Mouse (Mus musculus) erythroblast, embryonic 14.5 days (primary cell): ENCODE results near the gene Gm49354. TPM values are rescaled to one million over a fixed set of nuclear protein-coding genes. Genes with fewer than 3 reads are reported as not detected.
A peak's percentile ranks its signal among the peaks of the same experiment; 100 is the strongest.
"Not testable (repeated sequence)": the region's sequence is repeated elsewhere in the genome, so short reads cannot be mapped to it uniquely, and the experiment has no call there.

Experiments
- H3K27me3 ChIP-seq: 2 replicates; pipeline ENCODE4 v1.6.1; 2012; ENCODE audit warnings: inconsistent platforms; ENCODE audit not compliant: control insufficient read depth
- H3K36me3 ChIP-seq: 2 replicates; pipeline ENCODE4 v1.6.1; 2012; ENCODE audit warnings: mild to moderate bottlenecking, inconsistent platforms; ENCODE audit not compliant: control insufficient read depth
- H3K4me1 ChIP-seq: 2 replicates; pipeline ENCODE4 v1.6.1; 2012; ENCODE audit warnings: inconsistent platforms; ENCODE audit not compliant: control insufficient read depth
- H3K4me3 ChIP-seq: replicated peaks from 2 replicates; pipeline ENCODE3; 2012; ENCODE audit warnings: moderate library complexity, mild to moderate bottlenecking, inconsistent platforms
- H3K9me3 ChIP-seq: 2 replicates; pipeline ENCODE4 v1.6.1; 2012; ENCODE audit warnings: low read length, inconsistent platforms, mixed read lengths; ENCODE audit not compliant: control insufficient read depth
- GATA1 ChIP-seq: IDR thresholded peaks from 2 replicates; pipeline ENCODE4 v1.6.1; 2012; ENCODE audit warnings: low read length, inconsistent platforms, mixed read lengths
- TAL1 ChIP-seq: IDR thresholded peaks from 3 replicates; pipeline ENCODE4 v1.6.1; 2012; ENCODE audit warnings: low read length, inconsistent platforms, mixed read lengths
- polyA plus RNA-seq: library from polyadenylated mRNA; stranded (reverse); fragments of >175 nt; gene quantifications from 2 replicates; pipeline ENCODE4 v1.2.3, GENCODE M21; 2012

The Gm49354 gene
- polyA plus RNA-seq, 1 experiment = 10.5 TPM

- peaks cover 3% of the 10 kb centered on the region for H3K36me3 ChIP-seq
- H3K4me1 ChIP-seq = peaks cover 31% of the 10 kb centered on the region
- peaks cover 37% of the 10 kb centered on the region for H3K27me3 ChIP-seq
- no peak overlapping the region for H3K4me3 ChIP-seq
- TF ChIP-seq TAL1 (no peak), GATA1 (no peak)
- peaks cover 3% of the 10 kb centered on the region for H3K9me3 ChIP-seq
These were observed 36.6 kb downstream of the Gm49354 start for GRCm38 (mm10) chr13:59745462-59745861.

- TF ChIP-seq GATA1 (no peak), TAL1 (no peak)
- peaks cover 60% of the 10 kb centered on the region for H3K4me1 ChIP-seq
- H3K9me3 ChIP-seq = peaks cover 3% of the 10 kb centered on the region
- peaks cover 3% of the 10 kb centered on the region for H3K36me3 ChIP-seq
- H3K27me3 ChIP-seq = peaks cover 16% of the 10 kb centered on the region
- no peak overlapping the region for H3K4me3 ChIP-seq
These were observed 40.3 kb downstream of the Gm49354 start for GRCm38 (mm10) chr13:59741697-59742096.

GRCm38 (mm10) chr13:59741096-59741495 is 40.9 kb downstream of the Gm49354 start:
- TF ChIP-seq TAL1 = no peak
- no peak for TF ChIP-seq GATA1
- Histone ChIP-seq H3K36me3 (peaks cover 3% of the 10 kb centered on the region), H3K9me3 (peaks cover 3% of the 10 kb centered on the region), H3K4me1 (peaks cover 66% of the 10 kb centered on the region), H3K4me3 (no peak overlapping the region), H3K27me3 (peaks cover 11% of the 10 kb centered on the region)

DNA sequence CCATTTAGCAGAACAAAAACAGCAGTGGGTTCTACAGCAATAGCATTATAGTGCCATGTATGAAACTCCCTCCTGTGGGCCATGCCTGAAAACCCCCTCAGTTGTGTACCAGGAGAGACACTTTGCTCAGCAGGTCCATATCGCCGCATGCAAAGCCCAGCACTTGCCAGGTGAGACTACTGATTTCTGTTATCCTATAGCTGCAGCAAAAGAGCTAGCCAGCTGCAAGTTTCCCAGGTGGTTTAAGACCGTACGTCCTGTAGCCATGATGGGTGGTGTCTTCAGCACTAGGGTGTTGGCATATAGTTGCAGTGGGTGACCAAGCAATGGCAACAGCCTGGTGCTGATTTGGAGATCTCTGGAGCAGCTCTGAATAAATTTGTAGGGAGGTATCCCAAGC is 42.6 kb downstream of the Gm49354 start:
- Histone ChIP-seq H3K36me3 (peaks cover 3% of the 10 kb centered on the region), H3K27me3 (peaks cover 5% of the 10 kb centered on the region; the same call in 1 of the 2 replicates), H3K9me3 (no peaks in the 10 kb centered on the region), H3K4me3 (peak overlapping the region; percentile 35), H3K4me1 (peaks cover 83% of the 10 kb centered on the region)
- TF ChIP-seq TAL1 (peak; percentile 92), GATA1 (peak; percentile 72)

DNA sequence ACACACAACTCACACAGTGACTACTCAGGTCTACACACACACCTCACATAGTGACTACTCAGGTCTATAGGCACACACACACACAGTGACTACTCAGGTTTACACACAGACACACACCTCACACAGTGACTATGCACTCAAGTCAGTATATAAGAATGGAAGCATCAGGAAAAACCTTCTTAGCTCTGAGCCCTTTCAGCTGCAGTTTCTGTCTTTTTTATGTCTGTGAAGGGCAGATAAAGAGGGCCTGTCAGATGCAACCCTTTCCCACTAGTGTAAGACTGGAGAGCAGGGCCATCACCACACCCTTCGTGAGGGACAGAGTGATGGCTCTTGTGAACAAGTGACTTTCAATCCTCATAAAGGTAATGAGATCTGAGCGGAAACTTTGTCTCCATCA is 43.6 kb downstream of the Gm49354 start:
- Histone ChIP-seq H3K4me1 (peaks cover 91% of the 10 kb centered on the region), H3K4me3 (peak overlapping the region; percentile 54), H3K9me3 (no peaks in the 10 kb centered on the region), H3K27me3 (0 out of 2 replicates have a peak, but pooled peaks cover 3% of the 10 kb centered on the region), H3K36me3 (peaks cover 3% of the 10 kb centered on the region)
- TF ChIP-seq TAL1 (peak; percentile 75), GATA1 (peak; percentile 65)

DNA sequence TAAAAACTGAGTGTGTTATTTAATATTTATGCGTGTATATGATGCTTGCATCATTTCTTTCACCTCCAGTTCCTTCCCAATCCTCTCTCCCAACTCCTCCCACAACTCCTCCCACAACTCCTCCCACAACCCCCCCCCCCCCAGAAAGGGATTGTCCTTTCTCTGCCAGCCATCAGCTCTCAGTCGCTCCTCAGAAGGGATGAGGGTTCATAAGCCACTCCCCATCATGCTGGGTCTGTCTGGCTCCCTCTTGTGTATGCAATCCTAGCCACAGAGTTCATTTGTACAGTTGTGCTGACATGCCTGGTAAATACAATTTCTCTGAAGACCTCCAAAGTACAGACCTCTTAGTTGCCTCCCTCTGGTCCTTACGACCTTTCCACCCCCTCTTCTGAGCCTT is 46.9 kb downstream of the Gm49354 start:
- Histone ChIP-seq H3K36me3 (no peaks in the 10 kb centered on the region; the same call in 1 of the 2 replicates), H3K27me3 (no peaks in the 10 kb centered on the region), H3K9me3 (no peaks in the 10 kb centered on the region), H3K4me1 (peaks cover 96% of the 10 kb centered on the region), H3K4me3 (no peak overlapping the region)
- TF ChIP-seq TAL1 (no peak), GATA1 (no peak)

DNA sequence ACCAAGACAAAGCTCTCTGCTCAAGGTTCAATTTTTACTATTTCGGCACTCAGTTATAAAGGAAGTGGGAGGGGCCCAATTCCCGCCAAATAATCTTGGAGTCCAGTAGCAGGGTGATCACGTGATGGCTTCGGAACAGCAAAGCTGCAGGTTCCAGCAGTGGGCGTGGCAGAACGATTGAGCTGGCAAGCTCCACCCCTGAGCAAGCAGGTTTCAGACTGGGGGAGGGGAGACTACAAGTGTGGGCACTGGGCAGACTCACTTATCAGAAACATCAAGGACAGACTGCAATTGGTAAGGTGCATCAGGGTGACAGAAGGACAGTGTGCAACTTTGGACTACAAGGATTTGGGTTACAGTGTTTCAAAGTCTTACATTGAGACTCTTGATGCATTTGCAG is 47.7 kb downstream of the Gm49354 start:
- H3K4me3 ChIP-seq = peak overlapping the region; percentile 26
- not testable (repeated sequence) for H3K9me3 ChIP-seq, H3K27me3 ChIP-seq, H3K36me3 ChIP-seq
- H3K4me1 ChIP-seq = peaks cover 91% of the 10 kb centered on the region

DNA sequence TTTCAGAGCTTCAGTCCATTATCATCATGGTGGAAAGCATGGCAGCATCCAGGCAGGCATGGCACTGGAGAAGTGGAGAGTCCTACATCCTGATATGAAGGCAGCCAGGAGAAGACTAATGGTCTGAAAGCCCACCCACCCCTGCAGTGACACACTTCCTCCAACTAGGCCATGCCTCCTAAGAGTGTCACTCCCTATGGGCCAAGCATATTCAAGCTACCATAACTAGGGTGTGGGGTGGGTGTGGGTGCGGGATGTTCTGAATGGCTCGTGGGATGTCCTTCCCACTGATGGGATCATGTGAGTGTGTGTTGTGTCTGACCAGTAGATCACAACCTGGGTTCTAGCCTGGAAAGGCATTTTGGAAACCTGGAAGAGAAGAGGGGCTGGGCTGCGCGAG is 48.1 kb downstream of the Gm49354 start:
- H3K9me3 ChIP-seq = no peaks in the 10 kb centered on the region
- no peaks in the 10 kb centered on the region for H3K27me3 ChIP-seq
- no peaks in the 10 kb centered on the region; the same call in 1 of the 2 replicates for H3K36me3 ChIP-seq
- TF ChIP-seq GATA1 = no peak
- TF ChIP-seq TAL1 = no peak
- H3K4me3 ChIP-seq = peak overlapping the region; percentile 35
- peaks cover 91% of the 10 kb centered on the region for H3K4me1 ChIP-seq

- H3K9me3 ChIP-seq = no peaks in the 10 kb centered on the region
- peaks cover 12% of the 10 kb centered on the region for H3K27me3 ChIP-seq
- H3K4me1 ChIP-seq = peaks cover 81% of the 10 kb centered on the region
- no peaks in the 10 kb centered on the region for H3K36me3 ChIP-seq
- no peak for TF ChIP-seq TAL1
- TF ChIP-seq GATA1 = no peak
- no peak within 1 kb of the TSS for H3K4me3 ChIP-seq
These were observed 50.4 kb downstream of the Gm49354 start, which contains the start of gene Spata31d1d for GRCm38 (mm10) chr13:59731652-59732051. Gene Spata31d1d (minus strand): TSS chr13:59731752.

- no peaks in the 10 kb centered on the region for H3K9me3 ChIP-seq
- H3K4me1 ChIP-seq = peaks cover 66% of the 10 kb centered on the region
- H3K36me3 ChIP-seq = no peaks in the 10 kb centered on the region
- peaks cover 33% of the 10 kb centered on the region for H3K27me3 ChIP-seq
- TF ChIP-seq GATA1 (no peak), TAL1 (no peak)
- no peak overlapping the region for H3K4me3 ChIP-seq
These were observed 53.5 kb downstream of the Gm49354 start for GRCm38 (mm10) chr13:59728378-59729093.
